Mouse (Mus musculus) induced T-regulatory cell, adult 2 months (primary cell): ENCODE results near the gene Rnf183.

Experiments
- DNase-seq: peaks from one replicate; pipeline ENCODE4 v3.0.0-alpha.2; 2012; ENCODE audit warnings: low read depth

Gene Rnf183

GRCm38 (mm10) chr4:62430678-62431077, 4.4 kb downstream of the Rnf183 start:
- DNase-seq = no peak

- DNase-seq = no peak
These were observed 5.4 kb downstream of the Rnf183 start for GRCm38 (mm10) chr4:62429616-62430015.

GRCm38 (mm10) chr4:62427978-62428758, 6.9 kb downstream of the Rnf183 start:
- no peak for DNase-seq

GRCm38 (mm10) chr4:62425891-62426290, 9.2 kb downstream of the Rnf183 start:
- DNase-seq = no peak

- DNase-seq = no peak
These were observed 16.0 kb downstream of the Rnf183 start for GRCm38 (mm10) chr4:62419091-62419490.

GRCm38 (mm10) chr4:62418448-62418847, 16.6 kb downstream of the Rnf183 start:
- DNase-seq = no peak

GRCm38 (mm10) chr4:62411606-62412005, 23.4 kb downstream of the Rnf183 start:
- DNase-seq = no peak

GRCm38 (mm10) chr4:62410325-62410724, 24.7 kb downstream of the Rnf183 start:
- DNase-seq = no peak

- DNase-seq = peak; percentile 49
These were observed 25.4 kb downstream of the Rnf183 start for GRCm38 (mm10) chr4:62409615-62410014.

- peak; percentile 99 for DNase-seq
These were observed 26.3 kb downstream of the Rnf183 start, which contains the start of the genes Cdc26 and Prpf4 for GRCm38 (mm10) chr4:62408601-62409282. Cdc26 (minus strand) TSS chr4:62408642. Prpf4 (plus strand) TSS chr4:62408797.

- peak; percentile 88 for DNase-seq
These were observed 27.1 kb downstream of the Rnf183 start for GRCm38 (mm10) chr4:62407730-62408582.

GRCm38 (mm10) chr4:62406133-62406532, 28.9 kb downstream of the Rnf183 start:
- DNase-seq = no peak

- no peak for DNase-seq
These were observed 36.1 kb downstream of the Rnf183 start for GRCm38 (mm10) chr4:62398956-62399355.

GRCm38 (mm10) chr4:62397616-62398365, 37.3 kb downstream of the Rnf183 start:
- no peak for DNase-seq

- no peak for DNase-seq
These were observed 39.2 kb downstream of the Rnf183 start for GRCm38 (mm10) chr4:62395806-62396205.

GRCm38 (mm10) chr4:62393459-62393858, 41.6 kb downstream of the Rnf183 start:
- DNase-seq = no peak

- DNase-seq = no peak
These were observed 43.2 kb downstream of the Rnf183 start for GRCm38 (mm10) chr4:62391892-62392291.

GRCm38 (mm10) chr4:62389592-62390512, 45.2 kb downstream of the Rnf183 start:
- DNase-seq = no peak

- DNase-seq = no peak
These were observed 49.6 kb downstream of the Rnf183 start for GRCm38 (mm10) chr4:62385439-62385838.

- no peak for DNase-seq
These were observed 50.9 kb downstream of the Rnf183 start for GRCm38 (mm10) chr4:62384159-62384558.

- DNase-seq = no peak
These were observed 51.3 kb downstream of the Rnf183 start for GRCm38 (mm10) chr4:62383752-62384151.
